Mouse (Mus musculus) ES-Bruce4 (cell line): ENCODE data around the gene Bdkrb2.

ENCODE experiments used
- CTCF ChIP-seq: IDR thresholded peaks from one replicate; pipeline ENCODE4 v1.8.1; 2011; ENCODE audit warnings: low read depth, low read length
- EP300 ChIP-seq: IDR thresholded peaks from 2 replicates; pipeline ENCODE4 v1.6.1; 2011; ENCODE audit warnings: low read depth, low read length; ENCODE audit not compliant: insufficient read depth
- POLR2A ChIP-seq: IDR thresholded peaks from one replicate; pipeline ENCODE4 v1.8.1; 2011; ENCODE audit warnings: low read length; ENCODE audit not compliant: insufficient read depth

GRCm38 (mm10) chr12:105541590-105542402 is 21.2 kb upstream of the Bdkrb2 start:
- TF ChIP-seq CTCF (no peak), EP300 (no peak), POLR2A (no peak)
